Mouse (Mus musculus): ENCODE data around the gene Mrps26.

Mrps26 gene

DNA sequence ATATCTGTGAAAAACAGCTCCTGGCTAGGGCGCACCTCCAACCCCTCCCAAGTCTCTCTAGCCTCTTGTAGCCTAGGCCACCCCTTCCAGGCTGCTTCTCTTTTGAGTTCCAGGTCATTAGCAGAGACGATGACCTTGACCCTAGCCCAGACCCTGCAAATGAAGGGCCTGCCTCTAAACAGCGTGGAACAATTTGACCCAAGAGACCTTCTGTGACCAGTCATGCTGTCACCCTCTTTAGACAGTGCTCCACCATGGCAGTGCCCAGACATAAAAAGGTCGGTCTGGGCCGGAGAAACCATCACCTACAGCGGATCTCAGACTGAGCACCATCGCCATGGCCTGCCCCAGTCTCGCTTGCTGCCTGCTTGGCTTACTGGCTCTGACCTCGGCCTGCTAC lies 12.3 kb downstream of the Mrps26 start, which contains the start of gene Oxt:
TSS of gene Oxt (plus strand) at position 301 of the 400 bp plus-strand sequence.
- DNase-seq (ENCODE audit: extremely low spot score): no peak

DNA sequence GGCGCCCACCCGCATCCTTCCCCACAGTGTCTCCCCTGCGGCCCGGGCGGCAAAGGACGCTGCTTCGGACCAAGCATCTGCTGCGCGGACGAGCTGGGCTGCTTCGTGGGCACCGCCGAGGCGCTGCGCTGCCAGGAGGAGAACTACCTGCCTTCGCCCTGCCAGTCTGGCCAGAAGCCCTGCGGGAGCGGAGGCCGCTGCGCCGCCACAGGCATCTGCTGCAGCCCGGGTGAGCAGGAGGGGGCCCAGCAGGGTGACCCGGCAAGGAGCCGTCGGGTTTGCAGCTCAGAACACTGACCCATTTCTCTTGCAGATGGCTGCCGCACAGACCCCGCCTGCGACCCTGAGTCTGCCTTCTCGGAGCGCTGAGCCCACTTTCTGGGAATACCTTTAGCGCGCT lies 13.0 kb downstream of the Mrps26 start:
- DNase-seq (ENCODE audit: extremely low spot score): peak; percentile 34

DNA sequence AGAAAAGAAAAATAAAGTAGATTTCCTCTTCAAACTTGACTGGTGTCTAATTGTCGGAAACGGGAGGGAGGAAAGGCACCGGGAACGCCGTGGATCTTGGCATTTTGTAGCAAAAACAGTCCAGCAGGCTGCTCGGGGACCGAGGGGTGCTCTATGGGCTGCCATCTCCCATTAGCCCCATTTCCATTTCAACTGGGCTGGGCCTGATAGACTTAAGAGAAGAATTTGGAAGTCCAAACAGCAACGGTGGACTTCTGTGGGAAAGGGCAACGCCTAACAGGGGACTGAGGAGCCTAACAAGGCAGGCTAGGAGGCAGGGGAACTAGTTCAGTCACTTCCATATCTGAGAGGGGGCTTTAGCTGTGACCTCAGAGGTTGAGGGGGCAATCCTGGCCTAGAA lies 13.5 kb downstream of the Mrps26 start:
- DNase-seq (ENCODE audit: extremely low spot score): no peak

DNA sequence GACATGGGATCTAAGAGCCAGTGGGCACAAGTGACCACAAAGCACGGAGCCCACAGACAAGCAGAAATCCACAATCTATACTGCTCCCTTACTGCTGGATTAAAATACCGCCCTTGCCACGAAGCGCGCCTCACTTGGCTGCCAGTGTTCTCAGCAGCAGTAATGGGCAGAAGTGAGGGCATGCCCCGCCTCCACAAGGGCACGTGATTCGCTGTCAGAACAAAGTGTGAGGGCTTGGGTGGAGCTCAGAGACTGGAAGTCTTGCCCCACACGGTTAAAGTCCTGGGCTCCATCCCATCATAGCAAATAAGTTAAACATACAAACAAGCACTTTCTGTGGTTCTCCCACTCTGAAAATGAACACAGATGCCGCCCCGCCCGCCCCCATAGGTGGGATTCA lies 14.1 kb downstream of the Mrps26 start:
- DNase-seq (ENCODE audit: extremely low spot score): peak; percentile 19

DNA sequence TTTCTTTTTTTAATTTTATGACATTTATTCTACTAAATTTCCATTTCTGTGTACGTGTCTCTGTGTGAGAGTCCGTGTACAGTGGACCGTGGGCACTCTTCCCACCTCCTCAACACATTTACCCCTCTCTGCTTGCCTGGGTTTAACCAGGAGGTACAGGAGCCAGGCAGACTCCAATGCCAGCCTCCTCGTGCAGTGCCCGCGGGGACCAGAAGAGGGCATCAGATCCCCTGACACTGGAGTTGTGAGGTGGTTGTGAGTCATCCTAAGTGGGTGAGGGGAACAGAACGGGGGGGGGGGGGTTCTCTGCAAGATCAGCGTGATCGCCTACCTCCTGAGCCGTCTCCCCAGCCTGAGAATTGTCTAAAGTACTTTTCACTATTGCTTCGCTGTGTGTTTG lies 14.6 kb downstream of the Mrps26 start:
- peak; percentile 74 for DNase-seq (ENCODE audit: extremely low spot score)

DNA sequence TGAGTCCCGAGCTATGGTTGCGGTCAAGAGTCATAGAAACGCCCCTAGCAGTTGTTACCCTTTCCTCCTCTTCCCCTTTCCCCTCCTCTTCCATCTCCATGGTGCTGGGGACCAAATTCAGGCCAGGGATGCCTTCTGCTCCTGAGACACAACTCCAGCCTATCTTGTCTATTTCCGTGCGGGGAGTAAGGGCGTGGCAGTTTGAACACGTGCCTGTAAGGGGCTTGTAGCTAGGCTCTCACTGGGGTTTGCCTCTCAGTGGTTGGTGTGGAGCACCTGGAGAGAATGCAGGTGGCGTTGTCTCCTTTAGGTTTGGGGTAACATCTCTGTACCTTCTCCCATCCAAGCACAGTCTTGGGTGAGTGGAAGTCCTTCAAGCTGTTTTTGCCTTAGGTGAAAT lies 16.2 kb downstream of the Mrps26 start:
- no peak for DNase-seq (ENCODE audit: extremely low spot score)

DNA sequence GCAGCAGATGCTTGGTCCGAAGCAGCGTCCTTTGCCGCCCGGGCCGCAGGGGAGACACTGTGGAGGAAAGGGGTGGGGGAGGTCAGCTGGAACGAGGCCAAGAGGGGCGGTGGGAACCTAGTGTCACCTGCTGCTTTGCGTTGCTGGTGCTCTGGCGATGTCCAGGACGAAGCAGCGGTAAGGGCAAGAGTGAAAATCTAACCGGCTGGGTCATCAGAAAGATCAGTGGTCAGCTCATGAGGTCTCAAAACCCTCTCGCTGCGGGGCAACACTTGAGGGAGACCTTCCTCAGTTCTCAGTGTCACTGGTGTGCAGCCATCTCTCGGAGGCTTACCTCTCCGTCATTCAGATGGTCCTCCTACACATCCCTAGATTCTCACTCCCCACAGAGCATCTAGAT lies 17.7 kb downstream of the Mrps26 start:
- no peak for DNase-seq (ENCODE audit: extremely low spot score)

DNA sequence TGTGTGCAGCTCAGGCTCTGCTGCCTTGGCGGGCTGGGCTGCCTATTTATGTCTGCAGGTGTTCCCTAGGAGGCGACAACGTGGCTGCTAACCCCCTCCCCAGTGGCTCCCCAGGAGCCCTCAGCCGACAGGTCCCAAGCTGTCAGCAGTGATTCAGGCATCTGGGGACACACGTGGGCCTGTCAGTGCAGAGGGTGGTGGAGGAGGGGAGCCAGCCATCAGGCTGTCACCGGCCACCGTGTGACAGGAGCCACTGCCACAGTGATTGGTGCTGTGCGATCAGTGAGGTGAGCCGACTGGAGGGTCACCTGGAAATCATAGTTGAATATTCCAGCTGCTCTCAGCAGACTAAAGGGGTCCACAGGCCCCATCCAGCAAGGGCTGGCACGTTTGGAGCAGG lies 19.0 kb downstream of the Mrps26 start, which contains the start of gene Avp:
TSS of gene Avp (minus strand) at position 3 of the 400 bp plus-strand sequence.
- no peak for DNase-seq (ENCODE audit: extremely low spot score)

DNA sequence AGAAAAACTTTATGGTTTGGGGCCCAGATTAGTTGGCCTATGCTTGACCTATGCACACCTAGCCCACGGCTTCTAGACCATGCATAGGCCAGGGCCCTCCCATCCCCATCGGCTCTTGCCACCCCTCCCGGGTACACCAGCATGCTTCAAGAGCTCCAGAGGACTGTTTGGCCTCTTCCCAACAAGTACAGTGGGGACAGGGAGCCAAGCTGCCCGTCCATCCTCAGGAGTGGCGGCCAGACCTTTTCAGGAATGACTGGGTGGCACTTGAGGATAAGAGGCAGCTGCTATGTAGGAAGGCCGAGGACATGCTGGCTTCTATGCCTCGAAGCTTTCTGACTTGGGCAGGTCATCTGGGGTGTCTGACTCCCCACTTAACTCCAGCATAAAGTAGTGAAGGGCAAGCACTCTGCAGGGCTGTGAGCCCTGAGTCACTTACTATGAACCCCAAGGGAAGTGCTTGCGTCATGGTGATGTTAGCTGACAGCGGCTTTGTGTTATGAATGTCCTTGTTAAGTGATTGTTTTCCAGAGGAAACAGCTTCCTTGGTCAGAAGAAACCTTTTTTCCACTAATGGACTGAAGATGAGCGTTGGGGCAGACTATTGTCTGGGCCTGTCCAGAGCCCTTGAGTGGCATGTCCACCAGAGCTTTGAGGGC lies 20.5 kb downstream of the Mrps26 start:
- DNase-seq (ENCODE audit: extremely low spot score): no peak

DNA sequence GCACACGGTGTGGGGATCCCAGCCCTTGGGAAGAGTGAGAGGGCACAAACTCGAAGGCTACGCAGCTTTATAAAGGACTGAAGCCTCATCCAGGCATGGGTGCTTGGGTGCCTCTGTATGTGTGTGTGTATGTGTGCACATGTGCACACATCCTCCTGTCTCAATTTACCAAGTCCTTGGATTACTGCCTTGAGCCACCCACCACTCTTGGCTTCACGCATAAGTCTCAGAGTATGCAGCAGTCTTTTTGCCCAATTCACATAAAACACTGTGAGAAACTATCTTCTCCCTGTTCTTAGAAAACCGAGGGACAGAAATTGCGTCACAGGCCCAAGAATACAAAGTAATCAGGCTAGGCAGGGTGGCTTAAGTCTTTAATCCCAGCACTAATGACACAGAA lies 22.5 kb downstream of the Mrps26 start:
- no peak for DNase-seq (ENCODE audit: extremely low spot score)

DNA sequence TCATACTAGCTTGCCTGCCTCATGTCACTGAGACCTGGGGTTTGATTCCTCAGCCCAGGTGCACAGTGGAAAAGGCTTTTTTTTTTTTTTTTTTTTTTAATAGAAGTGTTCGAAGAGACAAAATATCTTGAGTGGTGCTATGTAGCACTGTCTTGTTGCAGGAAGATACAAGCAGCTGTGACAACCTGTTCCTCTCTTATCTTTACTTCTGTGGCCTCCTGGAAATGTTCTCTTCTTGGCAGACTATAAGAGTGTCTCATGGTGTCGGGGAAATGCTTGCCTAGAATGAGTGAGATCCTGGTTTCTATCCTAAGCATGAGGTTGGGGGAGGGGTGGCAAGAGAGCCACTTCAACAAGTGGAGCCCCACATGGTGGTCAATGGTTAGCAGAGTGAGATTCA lies 24.8 kb downstream of the Mrps26 start:
- no peak for DNase-seq (ENCODE audit: extremely low spot score)

DNA sequence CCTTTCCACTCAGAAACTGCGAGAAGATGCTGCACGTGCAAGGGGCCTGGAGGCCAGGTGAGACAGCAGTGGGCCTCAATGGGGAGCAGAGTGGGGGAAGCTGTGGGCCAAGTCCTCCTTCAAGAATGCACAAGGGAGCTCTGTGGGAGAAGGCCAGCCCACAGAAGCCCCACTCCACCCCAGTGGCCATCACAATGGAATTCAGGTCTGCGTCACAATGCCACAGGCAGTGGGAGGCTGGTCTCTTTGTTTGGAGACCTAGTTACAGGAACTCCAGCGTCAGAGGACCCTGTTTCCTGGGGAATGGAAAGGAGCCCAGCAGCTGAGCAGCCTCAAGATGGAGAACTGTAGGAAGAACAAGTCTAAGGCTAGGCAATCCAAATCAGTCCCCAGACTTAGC lies 25.6 kb downstream of the Mrps26 start:
- no peak for DNase-seq (ENCODE audit: extremely low spot score)

DNA sequence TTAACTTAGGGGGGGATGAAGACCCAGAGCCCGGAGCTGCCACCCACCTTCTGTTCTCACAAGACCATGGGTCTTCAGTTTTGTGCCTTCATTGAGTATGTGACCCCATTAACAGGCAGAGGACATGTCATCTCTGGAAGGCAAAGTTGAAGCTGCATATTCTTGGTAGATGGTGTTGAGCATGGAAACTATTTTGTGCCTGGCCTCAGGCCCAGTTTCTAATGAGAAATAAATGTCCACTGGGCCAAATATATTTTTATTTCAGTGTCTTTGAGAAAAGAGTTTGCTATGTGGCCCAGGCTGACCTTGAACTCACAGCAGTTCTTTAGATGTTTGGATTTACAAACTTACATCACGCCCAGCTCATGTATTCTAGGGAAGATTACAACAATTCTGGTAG lies 26.2 kb downstream of the Mrps26 start:
- DNase-seq (ENCODE audit: extremely low spot score): no peak

DNA sequence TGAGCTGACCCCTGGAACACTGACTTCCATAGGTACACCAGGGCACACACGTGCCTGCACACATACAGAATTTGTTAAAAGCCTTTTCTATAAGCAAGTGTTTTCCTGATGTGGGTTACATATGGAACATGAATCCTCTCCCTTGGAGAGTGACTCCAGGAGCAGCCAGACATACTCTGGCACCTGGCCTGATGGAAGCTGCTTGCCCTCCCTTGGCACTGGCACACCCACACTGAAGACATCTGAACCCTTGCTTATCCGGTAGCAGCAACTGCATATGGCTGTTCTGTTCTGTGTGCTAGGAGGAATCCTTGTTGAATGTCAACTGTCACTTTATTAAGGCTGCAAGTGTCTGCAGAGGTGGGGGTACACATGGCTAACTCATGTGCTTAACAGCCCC lies 27.5 kb downstream of the Mrps26 start:
- DNase-seq (ENCODE audit: extremely low spot score): no peak

DNA sequence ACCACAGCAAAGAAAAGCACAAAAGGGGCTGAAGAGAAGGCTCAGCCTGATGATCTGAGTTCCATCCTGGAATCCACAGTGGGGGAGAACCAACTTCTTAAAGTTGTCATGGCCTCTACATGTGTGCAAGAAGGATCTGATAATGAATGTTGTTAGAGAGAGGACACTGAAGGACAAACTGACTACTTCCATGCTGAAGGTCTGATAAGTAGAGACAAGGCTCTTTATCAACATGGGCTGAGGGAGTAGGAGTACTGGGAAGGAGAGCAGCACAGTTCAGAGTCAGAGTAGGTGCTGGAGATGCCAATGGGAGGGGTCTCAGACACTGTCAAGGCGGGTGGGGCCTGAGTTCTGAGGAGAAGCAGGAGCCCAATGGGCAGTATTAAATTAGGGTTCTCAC lies 32.1 kb downstream of the Mrps26 start:
- no peak for DNase-seq (ENCODE audit: extremely low spot score)

DNA sequence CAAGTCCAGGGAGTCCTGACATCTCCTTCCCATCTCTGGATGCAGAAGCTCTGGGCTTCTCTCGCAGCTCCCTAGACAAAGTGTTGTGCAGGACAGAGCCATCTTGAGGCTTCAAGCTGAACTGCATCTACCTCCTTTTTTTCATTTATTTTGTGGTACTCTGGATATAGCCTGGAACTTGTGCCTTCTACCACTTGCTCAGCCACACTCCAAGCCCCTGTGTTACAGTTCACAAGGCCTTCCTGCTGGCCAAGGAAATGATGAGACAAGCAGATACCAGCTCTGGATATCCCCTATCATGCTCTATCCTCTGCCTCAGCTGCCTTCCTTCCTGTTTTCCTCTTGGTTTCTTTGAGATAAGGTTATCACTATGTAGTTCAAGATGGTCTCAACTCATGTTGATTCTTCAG lies 34.1 kb downstream of the Mrps26 start:
- DNase-seq (ENCODE audit: extremely low spot score): no peak

DNA sequence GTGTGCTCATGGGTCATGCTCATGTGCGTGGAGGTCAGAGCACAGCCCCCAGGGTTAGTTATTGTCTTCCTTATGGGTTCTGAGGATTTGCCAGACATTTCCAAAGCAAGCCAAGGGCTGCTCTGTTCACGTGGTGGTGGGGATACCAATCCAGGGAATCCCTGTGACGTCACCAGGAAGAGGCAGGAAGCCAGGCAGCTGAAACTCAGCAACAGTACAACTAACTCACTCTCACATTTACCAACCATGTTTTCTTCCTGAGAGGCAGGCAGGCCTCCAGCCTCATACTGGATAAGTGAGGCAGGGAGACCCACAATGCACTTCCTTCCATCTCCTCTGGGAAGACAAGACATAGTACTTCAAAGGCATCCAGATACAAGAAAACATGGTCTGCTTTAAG lies 34.9 kb downstream of the Mrps26 start:
- no peak for DNase-seq (ENCODE audit: extremely low spot score)

DNA sequence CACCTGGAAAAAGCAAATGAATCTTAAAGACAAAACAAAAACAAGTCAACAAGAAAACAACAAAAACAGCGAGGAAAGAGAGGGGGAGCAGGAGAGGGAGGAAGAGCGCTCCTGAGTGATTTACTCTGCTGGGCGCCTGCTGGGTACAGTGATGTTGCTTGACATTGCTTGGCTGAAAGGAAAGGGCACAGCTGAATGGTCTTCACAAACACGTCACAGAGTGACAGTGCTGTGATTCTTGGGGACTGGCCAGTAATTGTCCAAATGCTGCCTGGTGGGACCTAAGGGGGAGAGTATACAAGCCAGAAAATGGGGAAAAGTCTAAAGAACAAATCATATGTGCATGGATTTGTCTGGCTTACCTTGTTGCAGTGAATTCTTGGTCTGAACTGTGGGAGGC lies 38.7 kb downstream of the Mrps26 start:
- DNase-seq (ENCODE audit: extremely low spot score): no peak

DNA sequence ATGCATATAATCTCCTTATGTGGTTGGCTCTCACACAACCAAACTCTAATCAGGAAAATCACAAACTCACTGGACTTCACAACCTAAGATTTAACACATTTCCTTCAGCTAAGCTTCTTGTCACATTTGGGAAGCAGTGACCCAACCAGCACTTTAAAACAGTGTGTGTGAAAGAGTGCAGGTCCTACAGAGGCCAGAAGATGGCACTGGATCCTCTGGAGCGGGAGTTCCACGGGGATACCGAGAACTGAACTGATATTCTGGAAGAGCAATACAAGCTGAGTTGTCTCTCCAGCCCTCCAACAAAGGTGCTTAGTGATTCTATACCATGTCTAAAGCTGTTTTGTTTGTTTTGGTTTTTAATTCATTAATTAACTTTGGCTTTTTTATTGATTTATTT lies 49.5 kb downstream of the Mrps26 start:
- no peak for DNase-seq (ENCODE audit: extremely low spot score)

Data from embryo, embryonic 9.5 days (tissue).